15 mouse cellular contexts compared by ENCODE assay signal in the genomic region with DNA sequence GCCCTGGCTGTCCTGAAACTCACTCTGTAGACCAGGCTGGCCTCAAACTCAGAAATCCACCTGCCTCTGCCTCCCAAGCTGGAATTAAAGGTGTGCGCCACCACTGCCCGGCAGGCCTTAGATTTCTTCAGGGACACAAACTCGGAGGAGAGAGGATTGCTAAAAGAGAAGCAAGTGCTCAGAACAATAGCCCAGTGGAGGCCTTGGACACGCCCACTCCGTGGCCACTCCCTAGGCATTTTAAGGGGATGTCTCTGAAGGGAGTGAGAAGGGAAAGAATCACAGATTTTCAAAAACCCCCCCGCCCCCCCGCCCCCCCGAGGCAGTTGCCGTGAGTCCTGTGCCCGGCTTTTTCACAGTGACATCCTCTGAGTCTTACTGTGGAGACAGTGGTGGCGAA. TPM values are rescaled to one million over a fixed set of nuclear protein-coding genes. Genes with fewer than 3 reads are reported as not detected.
DNase-seq lines count a peak whose midpoint lies in the region; ATAC-seq and TF ChIP-seq lines count a peak whose summit lies in the region.
"Had no signal": no experiment of that assay in that cellular context is flagged by ENCODE, and none has a peak within 500 bp of the region (broad histone marks: within the 10 kb centered on the region; RNA-seq: fewer than 3 reads in every experiment).

No protein-coding gene starts in this region.

- H3K79me2 ChIP-seq in myocyte (ENCODE audit: control insufficient read depth, insufficient read depth), result no peaks in the 10 kb centered on the region

- TF ChIP-seq POLR2A in myocyte (IDR thresholded peaks at IDR 0.05; ENCODE audit: insufficient read length, low read depth), result no peak

- H3K4me1 ChIP-seq in heart, embryonic 12.5 days (replicated peaks), result peaks cover 13% of the 10 kb centered on the region
- H3K4me1 ChIP-seq in kidney, embryonic 16.5 days (ENCODE audit: insufficient read depth, low read length), result peaks cover 8% of the 10 kb centered on the region
- peaks cover 10% of the 10 kb centered on the region for H3K4me1 ChIP-seq in forebrain, embryonic 15.5 days
- H3K4me1 ChIP-seq: liver, embryonic 13.5 days had no signal

- peak overlapping the region; percentile 71; the same call in 1 of the 2 replicates for H3K4me2 ChIP-seq in heart, embryonic 12.5 days
- H3K4me2 ChIP-seq in kidney, embryonic 16.5 days (replicated peaks; ENCODE audit: low read depth, low read length), result 0 out of 2 replicates have a peak overlapping the region, but pooled peaks have one; percentile 8
- H3K4me2 ChIP-seq in myocyte (ENCODE audit: low read depth), result peak overlapping the region; percentile 48
- H3K4me2 ChIP-seq in forebrain, embryonic 15.5 days (replicated peaks), result no peak overlapping the region
- H3K4me2 ChIP-seq: liver, embryonic 13.5 days had no signal

- H3K36me3 ChIP-seq in heart, embryonic 12.5 days, result no peaks in the 10 kb centered on the region
- no peaks in the 10 kb centered on the region for H3K36me3 ChIP-seq in kidney, embryonic 16.5 days (ENCODE audit: insufficient read depth, low read length)
- no peaks in the 10 kb centered on the region for H3K36me3 ChIP-seq in myocyte (ENCODE audit: control insufficient read depth, insufficient read depth)
- H3K36me3 ChIP-seq in forebrain, embryonic 15.5 days, result no peaks in the 10 kb centered on the region
- H3K36me3 ChIP-seq: liver, embryonic 13.5 days; midbrain, embryonic 12.5 days had no signal

- no peak overlapping the region for H3ac ChIP-seq in myocyte (ENCODE audit: control insufficient read depth, insufficient read length)

- H3K27me3 ChIP-seq in heart, embryonic 12.5 days (replicated peaks), result peaks cover 14% of the 10 kb centered on the region
- H3K27me3 ChIP-seq in kidney, embryonic 16.5 days (ENCODE audit: insufficient read depth, low read length), result peaks cover 7% of the 10 kb centered on the region; the same call in 1 of the 2 replicates
- no peaks in the 10 kb centered on the region for H3K27me3 ChIP-seq in myocyte (ENCODE audit: control insufficient read depth, insufficient read depth, insufficient read length)
- H3K27me3 ChIP-seq in forebrain, embryonic 15.5 days, result no peaks in the 10 kb centered on the region

- no peak for ATAC-seq in heart, embryonic 12.5 days (ENCODE audit: insufficient number of reproducible peaks, low FRiP score)
- ATAC-seq in kidney, embryonic 16.5 days (ENCODE audit: low FRiP score, low TSS enrichment), result no peak
- no peak for ATAC-seq in forebrain, embryonic 15.5 days (replicated peaks)

- 38% methylated on average over 11 of the region's 11 CpGs for WGBS in heart, embryonic 12.5 days
- WGBS in kidney, embryonic 16.5 days, result 32% methylated on average over 11 of the region's 11 CpGs
- WGBS in forebrain, embryonic 15.5 days, result 30% methylated on average over 11 of the region's 11 CpGs

- DNase-seq in heart, postnatal 14 days, result no peak
- no peak for DNase-seq in kidney, adult 9 months
- peak; percentile 17 for DNase-seq in retina, postnatal 1 day
- no peak for DNase-seq in retina, embryonic 14.5 days (ENCODE audit: low spot score)
- DNase-seq: adrenal gland, adult 2 months; cerebellum, adult 9-10 months; kidney, adult 18-20 months; liver, embryonic 13.5 days; right cerebral cortex, postnatal 4 days had no signal

- no peak overlapping the region for H3K9ac ChIP-seq in heart, embryonic 12.5 days
- no peak overlapping the region for H3K9ac ChIP-seq in kidney, embryonic 16.5 days (replicated peaks; ENCODE audit: low read length)
- H3K9ac ChIP-seq in forebrain, embryonic 15.5 days (replicated peaks), result no peak overlapping the region
- H3K9ac ChIP-seq: liver, embryonic 13.5 days; midbrain, embryonic 12.5 days had no signal

- H3K9me3 ChIP-seq in heart, embryonic 12.5 days (replicated peaks), result no peaks in the 10 kb centered on the region; the same call in 1 of the 2 replicates
- no peaks in the 10 kb centered on the region for H3K9me3 ChIP-seq in kidney, embryonic 16.5 days (ENCODE audit: low read length)
- no peaks in the 10 kb centered on the region for H3K9me3 ChIP-seq in forebrain, embryonic 15.5 days
- H3K9me3 ChIP-seq: liver, embryonic 13.5 days had no signal

- no peak overlapping the region for H3K27ac ChIP-seq in heart, embryonic 12.5 days (ENCODE audit: poor library complexity, severe bottlenecking)
- no peak overlapping the region for H3K27ac ChIP-seq in kidney, embryonic 16.5 days (ENCODE audit: low read length)
- no peak overlapping the region for H3K27ac ChIP-seq in forebrain, embryonic 15.5 days (replicated peaks)
- H3K27ac ChIP-seq: liver, embryonic 13.5 days; macrophage; midbrain, embryonic 12.5 days had no signal

- intact Hi-C loops in heart, postnatal 14 days (cut with DNase I), result no loop called here

- no peak overlapping the region for H3K4me3 ChIP-seq in heart, embryonic 12.5 days
- no peak overlapping the region for H3K4me3 ChIP-seq in kidney, embryonic 16.5 days (ENCODE audit: low read length)
- H3K4me3 ChIP-seq in myocyte, result no peak overlapping the region
- no peak overlapping the region for H3K4me3 ChIP-seq in forebrain, embryonic 15.5 days
- H3K4me3 ChIP-seq: liver, embryonic 13.5 days had no signal

TF ChIP-seq in myocyte, 11 proteins besides CTCF, POLR2A, EP300 and RAD21:
- no peak for TF ChIP-seq CEBPB (IDR thresholded peaks at IDR 0.05; ENCODE audit: insufficient read depth, poor library complexity, severe bottlenecking)
- no peak for TF ChIP-seq MYOG (IDR thresholded peaks at IDR 0.05; ENCODE audit: control insufficient read depth in 1 of 3, insufficient read depth in 1 of 3, insufficient read length in 2 of 3, low read depth in 2 of 3)

RNA-seq across cellular contexts. Expression of gene Nufip1, which starts 53.5 kb away (rescaled TPM):
- 10.8 and 11.3 TPM in 2 replicates for polyA plus RNA-seq in heart, embryonic 12.5 days (2016; fragmentation: Nextera tagmentation; extraction: Ambion mirVana)
- 1 to 10 TPM; 3.1 to 3.6 TPM for total RNA-seq in heart, postnatal 14 days (2021)
- 16.8 and 17.5 TPM in 2 replicates for polyA plus RNA-seq in kidney, embryonic 16.5 days (2015; fragmentation: Nextera tagmentation; extraction: Ambion mirVana)
- 6.1 TPM for polyA plus RNA-seq in myocyte (2012; fragmentation: generic; extraction: Trizol)
- 15.2 and 16.5 TPM in 2 replicates for polyA plus RNA-seq in forebrain, embryonic 15.5 days (2015; fragmentation: Nextera tagmentation; extraction: Ambion mirVana)

RNA-seq across cellular contexts. Expression of gene Gpalpp1, which starts 53.7 kb away (rescaled TPM):
- polyA plus RNA-seq in heart, embryonic 12.5 days (2016; fragmentation: Nextera tagmentation; extraction: Ambion mirVana), result 13.4 and 14.0 TPM in 2 replicates
- total RNA-seq in heart, postnatal 14 days (2021), result 10 to 100 TPM; 11.7 to 12.2 TPM
- polyA plus RNA-seq in kidney, embryonic 16.5 days (2015; fragmentation: Nextera tagmentation; extraction: Ambion mirVana), result 14.0 and 14.9 TPM in 2 replicates
- polyA plus RNA-seq in myocyte (2012; fragmentation: generic; extraction: Trizol), result 4.2 TPM
- polyA plus RNA-seq in forebrain, embryonic 15.5 days (2015; fragmentation: Nextera tagmentation; extraction: Ambion mirVana), result 13.6 and 14.4 TPM in 2 replicates
